In the genomic region with DNA sequence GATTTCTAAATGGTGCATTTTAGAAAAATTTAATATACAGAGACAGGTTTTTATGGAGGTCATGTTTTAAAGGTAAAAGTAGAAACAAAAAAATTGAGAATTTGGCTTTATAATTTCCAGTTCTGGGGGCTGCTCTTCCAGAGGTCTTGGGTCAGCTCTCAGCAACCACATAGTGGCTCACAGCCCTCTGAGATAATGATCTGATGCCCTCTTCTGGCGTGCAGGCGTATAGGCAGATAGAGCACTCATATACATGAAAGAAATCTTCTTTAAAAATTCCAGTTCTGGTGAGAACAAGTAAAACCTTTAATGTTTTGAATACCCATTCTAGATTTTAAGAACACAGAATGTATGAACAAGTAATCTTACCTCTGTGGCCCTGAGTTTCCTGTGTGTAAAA, we compare ENCODE assay signal across 8 mouse cellular contexts. TPM values are rescaled to one million over a fixed set of nuclear protein-coding genes. Genes with fewer than 3 reads are reported as not detected.
DNase-seq lines count a peak whose midpoint lies in the region; ATAC-seq and TF ChIP-seq lines count a peak whose summit lies in the region.

No protein-coding gene starts in this region.

- H3K4me1 ChIP-seq in lung, postnatal 0 days (ENCODE audit: insufficient read depth, low read depth, low read length), result no peaks in the 10 kb centered on the region

- peak; percentile 57; the same call in 1 of the 2 replicates for ATAC-seq in lung, postnatal 0 days

- H3K27me3 ChIP-seq in lung, postnatal 0 days (replicated peaks; ENCODE audit: insufficient read depth, low read length), result no peaks in the 10 kb centered on the region

- no peak overlapping the region for H3K4me2 ChIP-seq in lung, postnatal 0 days (replicated peaks; ENCODE audit: low read depth, low read length)

- intact Hi-C loops in gastrocnemius, adult 2 months (cut with DNase I), result no loop called here

- peak; percentile 68 for TF ChIP-seq CTCF in gastrocnemius, adult 2 months (IDR thresholded peaks at IDR 0.05)
- peak; percentile 71 for TF ChIP-seq CTCF in lung, postnatal 0 days (IDR thresholded peaks at IDR 0.05)

- no peak for DNase-seq in gastrocnemius, adult 2 months
- no peak for DNase-seq in gastrocnemius, postnatal 4 days (ENCODE audit: low spot score in 2 of 2)
- peak; percentile 50 for DNase-seq in thymus, postnatal 0 days (ENCODE audit: low spot score)
- DNase-seq in thymus, adult 18-20 months, result no peak
- peak; percentile 52 for DNase-seq in lung, postnatal 0 days (ENCODE audit: low spot score)
- DNase-seq in c-Kit-positive CD71-positive TER-119-positive erythroid progenitor cells, embryonic 14.5 days (ENCODE audit: low spot score), result no peak
- no peak for DNase-seq in spleen, postnatal 4 days (ENCODE audit: low spot score in 2 of 2)
- no peak for DNase-seq in gastrocnemius, postnatal 10 days

- no peak overlapping the region for H3K9ac ChIP-seq in lung, postnatal 0 days (replicated peaks; ENCODE audit: low read depth)

- TF ChIP-seq EP300 in lung, postnatal 0 days (IDR thresholded peaks at IDR 0.05), result no peak

- H3K4me3 ChIP-seq in gastrocnemius, adult 2 months, result no peak overlapping the region
- no peak overlapping the region for H3K4me3 ChIP-seq in lung, postnatal 0 days (ENCODE audit: low read depth, low read length)

- no peaks in the 10 kb centered on the region for H3K9me3 ChIP-seq in lung, postnatal 0 days (ENCODE audit: low read length)

- no peak overlapping the region for H3K27ac ChIP-seq in gastrocnemius, adult 2 months
- H3K27ac ChIP-seq in lung, postnatal 0 days (ENCODE audit: low read length), result no peak overlapping the region

- peaks cover 33% of the 10 kb centered on the region; the same call in 1 of the 2 replicates for H3K36me3 ChIP-seq in lung, postnatal 0 days (ENCODE audit: insufficient read depth, low read length)

- 32% methylated on average over 2 of the region's 2 CpGs for WGBS in lung, postnatal 0 days

RNA-seq across cellular contexts. Expression of gene Kmt2e, which starts 56.6 kb away (rescaled TPM):
- 10 to 100 TPM; 26.4 to 28.4 TPM for total RNA-seq in gastrocnemius, adult 2 months (2021)
- total RNA-seq in gastrocnemius, postnatal 4 days (2021), result 10 to 100 TPM; 55.5 to 57.7 TPM
- polyA plus RNA-seq in thymus, postnatal 0 days (2015; fragmentation: Nextera tagmentation; extraction: Ambion mirVana), result 84.6 and 111 TPM in 2 replicates
- polyA plus RNA-seq in lung, postnatal 0 days (2015; fragmentation: Nextera tagmentation; extraction: Ambion mirVana), result 97.3 and 106 TPM in 2 replicates
- 10 to 100 TPM; 33.1 to 45.6 TPM for total RNA-seq in gastrocnemius, postnatal 10 days (2021)

Comparison
In these comparisons a context has a peak if more than half of its experiments do, and no peak if none do; other contexts are left out.
1. DNase-seq: peak in thymus, postnatal 0 days (single experiment) and lung, postnatal 0 days (single experiment); none in gastrocnemius, adult 2 months (single experiment), gastrocnemius, postnatal 4 days (0 of 2), thymus, adult 18-20 months (0 of 2), c-Kit-positive CD71-positive TER-119-positive erythroid progenitor cells, embryonic 14.5 days (single experiment), spleen, postnatal 4 days (0 of 2) and gastrocnemius, postnatal 10 days (single experiment).